Mouse (Mus musculus) embryo, embryonic 9.5 days (tissue): Measurements from ENCODE around the gene Glrx3.
"Not testable (repeated sequence)": the region's sequence is repeated elsewhere in the genome, so short reads cannot be mapped to it uniquely, and the experiment has no call there.

ENCODE experiments used
- DNase-seq: peaks from one replicate; pipeline ENCODE4 v3.0.0-alpha.2; 2017; ENCODE audit errors: extremely low spot score

The Glrx3 gene

DNA sequence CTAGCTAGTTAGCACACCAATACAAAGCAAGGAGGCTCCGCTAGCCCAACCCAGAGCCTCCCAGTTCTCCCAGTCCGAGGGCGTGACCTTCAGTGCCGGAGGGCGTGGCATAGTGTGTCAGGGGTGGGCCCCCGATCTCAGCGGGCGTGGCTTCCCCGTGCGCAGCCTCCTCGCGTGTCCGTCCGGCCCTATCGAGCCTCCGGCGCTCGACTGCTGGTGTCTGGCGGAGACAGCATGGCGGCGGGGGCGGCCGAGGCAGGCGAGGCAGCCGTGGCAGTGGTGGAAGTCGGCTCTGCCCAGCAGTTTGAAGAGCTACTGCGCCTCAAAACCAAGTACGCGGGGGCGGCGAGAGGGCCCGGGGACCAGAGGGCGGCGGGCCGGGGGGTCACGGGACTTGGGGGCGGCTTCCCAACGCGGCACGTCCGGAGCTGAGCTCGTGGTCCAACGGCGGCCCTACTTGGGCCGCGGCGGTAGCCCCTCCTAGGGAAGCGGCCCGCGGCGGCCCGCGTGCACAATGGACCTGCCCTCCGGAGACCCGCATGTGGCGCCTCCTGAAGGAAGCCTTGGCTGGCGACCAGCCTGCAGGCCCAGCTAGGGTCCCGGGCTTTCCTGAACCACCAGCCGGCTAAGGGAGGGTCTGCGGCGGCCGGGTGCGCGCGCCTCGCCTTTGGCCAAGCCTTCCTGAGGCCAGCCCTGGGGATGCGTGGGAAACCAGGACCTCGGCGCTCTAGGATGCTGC, at the start of gene Glrx3:
Gene Glrx3 (plus strand): TSS at position 175 of the 739 bp plus-strand sequence.
- DNase-seq, result peak; percentile 96

DNA sequence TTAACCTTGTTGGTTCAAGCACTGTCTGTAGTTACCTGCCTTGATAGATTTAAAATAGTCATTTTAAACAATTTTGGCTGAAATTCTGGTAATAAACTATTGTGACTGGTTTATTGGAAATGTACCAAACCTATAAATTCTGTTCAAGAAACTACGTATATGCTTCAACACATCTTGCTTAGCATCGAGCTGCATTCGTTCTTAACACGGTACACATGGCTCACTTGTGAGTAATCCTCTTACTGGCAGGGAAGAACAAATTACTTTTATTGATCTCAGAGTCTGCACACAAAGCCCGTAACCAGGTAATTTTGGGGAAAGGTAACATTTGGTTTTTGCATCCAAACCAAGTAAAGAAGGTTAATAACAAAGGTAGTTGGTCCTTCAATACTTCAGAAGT, 49.6 kb upstream of the Glrx3 start:
- DNase-seq, result no peak

DNA sequence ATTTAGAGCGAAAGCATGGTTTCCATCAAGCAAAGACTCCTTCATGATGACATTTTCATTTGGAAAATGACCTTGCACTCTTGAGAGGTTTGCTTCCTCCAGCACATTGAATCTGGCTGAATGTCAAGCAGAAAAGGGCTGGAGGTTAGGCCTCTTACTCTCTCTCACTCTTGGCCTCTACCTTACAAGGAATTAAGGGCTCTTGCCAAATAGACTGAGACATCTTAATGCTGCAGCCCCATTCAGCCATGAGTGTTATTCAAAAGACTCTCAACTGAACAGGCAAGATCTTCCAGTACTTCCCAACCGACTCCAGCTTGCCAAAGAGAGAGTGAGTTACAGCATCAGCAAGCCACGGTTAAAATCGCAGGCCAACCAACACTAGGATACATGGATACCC, 42.0 kb upstream of the Glrx3 start:
- no peak for DNase-seq

DNA sequence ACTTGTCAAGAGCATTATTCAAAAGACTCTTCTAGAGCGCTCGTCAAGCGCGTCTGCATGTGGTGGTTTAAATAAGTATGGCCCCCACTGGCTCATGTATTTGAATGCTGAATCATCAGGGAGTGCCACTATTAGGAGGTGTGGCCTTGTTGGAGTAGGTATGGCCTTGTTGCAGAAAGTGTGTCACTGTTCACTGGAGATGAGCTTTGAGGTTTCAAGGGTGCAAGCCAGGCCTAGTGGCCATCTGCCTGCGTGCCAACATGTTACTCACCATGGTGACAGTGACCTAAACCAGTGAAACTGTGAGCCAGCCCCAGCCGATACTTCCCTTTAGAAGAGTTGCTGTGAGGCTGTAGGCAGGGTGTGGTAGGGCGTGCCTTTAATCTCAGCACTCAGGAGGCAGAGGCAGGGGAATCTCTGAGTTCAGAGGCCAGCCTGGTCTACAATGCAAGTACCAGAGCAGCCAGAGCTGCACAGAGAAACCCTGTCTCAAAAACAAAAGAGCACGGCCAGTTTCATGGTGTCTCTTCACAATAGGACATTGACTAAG, 40.0 kb upstream of the Glrx3 start:
- no peak for DNase-seq

DNA sequence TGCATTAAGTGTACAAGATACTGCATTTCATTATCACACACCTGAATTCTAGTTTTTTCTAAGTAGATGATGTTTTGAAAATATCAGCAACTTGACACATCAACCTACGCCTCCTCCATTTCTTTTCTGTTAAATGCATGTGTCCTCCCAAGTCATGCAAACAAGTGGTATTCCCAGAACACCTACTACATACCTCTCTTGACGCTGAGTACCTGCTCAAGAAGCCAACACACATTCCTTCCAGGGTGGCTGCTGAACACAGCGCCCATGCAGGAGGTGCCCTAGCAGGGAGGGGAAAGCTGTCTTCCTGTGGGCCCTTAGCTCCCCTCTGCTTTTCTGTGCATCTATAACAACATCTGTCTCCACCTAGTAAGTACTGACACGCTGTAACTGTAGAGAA, 38.4 kb upstream of the Glrx3 start:
- no peak for DNase-seq

DNA sequence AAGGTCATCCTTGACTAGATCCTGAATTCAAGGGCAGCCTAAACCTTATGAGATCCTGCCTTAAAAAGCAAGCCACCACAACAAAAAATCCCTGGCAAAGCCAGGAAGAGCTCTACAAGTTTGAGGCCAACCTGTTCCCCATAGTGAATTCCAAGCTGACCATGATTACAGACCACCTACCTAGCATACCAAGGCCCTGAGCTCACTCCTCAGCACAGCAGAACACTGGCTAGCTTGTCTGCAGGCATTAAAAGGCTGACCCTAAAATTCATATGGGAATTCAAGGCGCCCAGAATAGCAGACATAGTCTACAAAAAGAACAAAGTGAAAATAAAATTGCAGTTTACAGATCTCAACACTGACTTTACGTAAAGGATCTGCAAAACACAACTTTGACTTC, 33.3 kb upstream of the Glrx3 start:
- no peak for DNase-seq

DNA sequence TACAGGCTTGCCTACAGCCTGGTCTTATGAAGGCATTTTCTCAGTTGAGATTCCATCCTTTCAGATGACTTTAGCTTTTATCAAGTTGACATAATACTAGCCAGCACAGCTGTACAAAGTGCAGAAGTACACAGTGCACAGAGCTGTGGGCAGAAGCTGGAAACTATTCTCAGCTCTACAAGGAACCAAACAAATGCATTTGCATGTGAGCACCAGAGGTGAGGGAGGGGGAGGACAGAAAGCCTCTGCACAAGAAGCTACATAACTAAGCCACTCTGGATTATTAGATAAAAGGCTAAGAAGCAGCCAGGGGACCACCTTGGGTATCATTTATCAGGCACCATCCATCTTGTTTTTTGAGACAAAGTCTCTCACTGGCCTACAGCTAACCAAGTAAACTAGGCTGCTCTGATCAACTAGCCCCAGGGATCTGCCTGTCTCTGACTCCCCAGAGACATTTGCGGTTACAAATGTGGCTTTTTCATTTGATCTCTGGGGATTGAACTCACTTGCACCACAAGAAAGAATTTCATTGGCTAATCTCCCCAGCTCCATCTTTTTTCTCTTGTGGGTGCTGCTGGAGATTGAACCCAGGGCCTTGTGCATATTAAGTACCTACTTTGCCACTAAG, 29.9 kb upstream of the Glrx3 start:
- no peak for DNase-seq

DNA sequence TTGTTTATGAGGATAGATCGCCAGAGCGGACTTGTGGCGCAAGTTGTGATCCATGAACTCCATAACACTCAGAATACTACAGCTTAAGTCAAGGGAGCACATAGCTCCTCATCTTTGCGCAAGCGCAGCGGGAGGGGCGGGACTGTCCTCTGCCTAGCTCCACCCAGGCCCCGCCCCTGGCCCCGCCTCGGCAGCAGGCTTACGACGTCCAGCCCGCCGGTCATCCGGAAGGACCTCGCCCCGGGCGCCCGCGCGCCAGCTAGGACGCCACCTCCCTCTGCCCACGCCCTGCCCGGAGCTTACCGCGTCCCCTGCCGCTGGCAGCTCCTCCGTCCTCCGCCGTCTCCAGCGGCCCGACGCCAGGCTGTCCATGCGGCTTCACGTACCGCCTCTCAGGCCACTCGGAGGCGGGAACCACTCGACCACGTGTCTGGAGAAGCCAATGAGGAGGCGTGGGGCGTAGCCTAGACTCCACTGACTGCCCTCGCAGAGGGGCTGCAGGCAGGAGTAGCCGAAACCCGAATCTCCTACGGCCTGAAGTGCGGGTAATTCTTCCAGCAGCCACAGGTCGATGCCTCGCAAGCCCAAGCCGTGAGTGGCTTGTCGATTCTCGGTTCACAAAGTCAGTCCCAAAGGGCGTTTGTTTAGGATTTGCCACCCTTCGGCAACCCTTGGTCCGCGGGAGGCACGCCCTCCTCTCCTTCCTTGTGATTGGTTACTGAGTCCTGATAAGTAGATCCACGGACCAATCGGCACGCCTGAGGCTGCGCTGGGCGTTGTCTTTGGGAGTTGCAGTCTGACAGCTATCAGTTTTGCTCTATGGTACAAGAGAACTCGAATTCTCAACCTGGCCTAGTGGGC, 26.8 kb upstream of the Glrx3 start, which contains the start of gene 9430038I01Rik:
Gene 9430038I01Rik (minus strand): TSS at position 426 of the 861 bp plus-strand sequence.
- DNase-seq, result peak; percentile 97

DNA sequence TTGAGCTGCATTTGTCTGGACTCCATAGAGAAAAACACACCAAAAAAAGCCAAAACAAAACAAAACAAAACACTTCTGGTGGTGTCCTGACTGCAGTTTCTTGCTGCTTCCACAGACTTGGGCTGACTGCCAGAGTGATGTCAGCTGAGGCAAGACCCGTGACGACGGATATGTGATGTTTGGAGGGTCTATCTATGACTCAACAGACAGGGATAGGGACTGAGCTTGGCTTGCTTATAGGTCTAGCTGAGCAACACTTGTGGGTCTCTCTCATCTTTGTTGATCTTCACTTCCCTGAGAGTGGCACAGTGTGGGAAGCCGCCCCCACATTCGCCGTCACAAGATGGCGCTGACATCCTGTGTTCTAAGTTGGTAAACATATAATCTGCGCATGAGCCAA, 22.7 kb upstream of the Glrx3 start:
- DNase-seq, result no peak

DNA sequence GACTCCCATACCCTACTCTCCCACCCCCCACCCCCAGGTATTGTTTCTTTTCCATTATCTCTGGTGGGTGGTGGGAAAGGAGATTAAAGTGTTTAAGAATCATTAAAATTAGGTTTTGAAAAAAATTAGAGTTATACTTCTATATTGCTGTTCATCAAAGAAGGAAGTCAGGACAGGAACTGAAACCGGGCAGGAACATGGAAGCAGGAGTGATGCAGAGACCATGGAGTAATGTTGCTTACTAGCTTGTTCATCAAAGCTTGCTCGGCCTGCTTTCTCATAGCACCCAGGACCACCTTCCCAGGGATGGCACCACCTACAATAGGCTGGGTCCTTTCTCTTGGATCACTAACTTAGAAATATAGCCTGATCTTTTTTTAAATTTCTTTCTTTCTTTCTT, 16.9 kb upstream of the Glrx3 start:
- DNase-seq, result no peak

DNA sequence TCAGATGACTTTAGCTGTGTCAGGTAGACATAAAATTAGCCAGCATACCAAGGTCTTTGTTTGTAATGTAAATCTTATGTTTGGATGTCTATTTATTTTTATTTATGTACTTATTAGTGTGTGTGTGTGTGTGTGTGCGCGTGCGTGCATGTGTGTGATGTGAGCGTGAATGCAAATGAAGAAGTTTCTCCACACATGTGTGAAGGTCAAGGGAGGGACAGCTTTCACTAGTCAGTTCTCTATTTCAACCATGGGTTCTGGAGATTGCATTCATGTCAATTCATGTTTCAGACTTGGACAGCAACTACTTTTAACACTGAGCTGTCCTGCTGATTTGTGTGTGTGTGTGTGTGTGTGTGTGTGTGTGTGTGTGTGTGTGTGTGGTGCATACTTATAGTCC, 16.2 kb upstream of the Glrx3 start:
- DNase-seq, result no peak

DNA sequence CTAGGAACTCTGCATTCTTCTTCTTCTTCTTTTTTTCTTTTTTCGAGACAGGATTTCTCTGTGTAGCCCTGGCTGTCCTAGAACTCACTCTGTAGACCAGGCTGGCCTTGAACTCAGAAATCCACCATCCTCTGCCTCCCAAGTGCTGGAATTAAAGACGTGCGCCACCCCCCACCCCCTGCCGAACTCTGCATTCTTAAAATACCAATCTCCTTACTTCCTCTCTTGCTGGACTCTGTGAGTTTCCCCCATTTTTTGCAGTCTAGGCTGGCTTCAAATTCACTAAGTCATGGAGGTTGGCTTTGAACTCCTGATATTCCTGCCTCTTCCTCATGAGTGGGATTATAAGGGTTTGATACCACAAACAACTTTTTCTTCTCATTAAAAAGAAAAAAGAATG, 10.7 kb upstream of the Glrx3 start:
- DNase-seq, result no peak

DNA sequence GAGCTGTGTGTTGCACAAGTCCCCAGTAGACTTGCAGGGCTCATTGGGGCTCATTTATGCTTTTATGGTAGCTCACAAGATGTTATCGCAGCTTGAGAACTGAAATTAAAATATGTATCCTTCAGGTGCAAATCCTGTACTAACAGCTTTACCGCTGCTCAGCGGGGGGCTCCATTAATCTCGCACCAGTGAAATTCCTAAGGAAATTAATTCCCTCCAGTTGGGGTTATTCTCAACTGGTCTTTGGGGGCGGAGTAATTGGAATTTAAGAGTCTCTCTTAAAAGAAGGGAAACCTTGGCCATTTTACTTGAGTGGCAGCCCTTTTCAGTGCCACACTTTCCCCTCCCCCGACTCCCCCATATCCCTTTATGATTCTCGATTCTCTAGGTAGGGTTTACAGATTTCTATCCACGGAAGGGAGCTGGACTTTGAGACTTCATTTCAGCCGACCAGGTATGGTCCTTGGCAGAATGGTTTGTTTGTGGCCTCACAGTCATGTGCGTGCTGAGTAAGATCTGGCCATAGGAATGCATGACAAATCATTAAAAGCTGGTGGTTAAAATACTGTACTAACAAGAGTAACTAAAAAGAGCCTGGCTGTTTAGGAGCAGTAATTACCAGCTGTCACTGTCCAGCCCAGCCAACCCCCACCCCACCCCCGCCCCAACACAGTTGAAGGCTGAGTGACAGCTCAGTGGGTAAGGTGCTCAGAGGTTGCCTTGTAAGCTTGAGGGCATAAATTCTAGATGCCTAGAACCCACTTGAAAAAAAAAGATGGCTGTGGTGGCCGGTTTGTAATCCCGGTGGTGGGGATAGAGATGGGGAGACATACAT, 5.4 kb upstream of the Glrx3 start:
- DNase-seq, result no peak

DNA sequence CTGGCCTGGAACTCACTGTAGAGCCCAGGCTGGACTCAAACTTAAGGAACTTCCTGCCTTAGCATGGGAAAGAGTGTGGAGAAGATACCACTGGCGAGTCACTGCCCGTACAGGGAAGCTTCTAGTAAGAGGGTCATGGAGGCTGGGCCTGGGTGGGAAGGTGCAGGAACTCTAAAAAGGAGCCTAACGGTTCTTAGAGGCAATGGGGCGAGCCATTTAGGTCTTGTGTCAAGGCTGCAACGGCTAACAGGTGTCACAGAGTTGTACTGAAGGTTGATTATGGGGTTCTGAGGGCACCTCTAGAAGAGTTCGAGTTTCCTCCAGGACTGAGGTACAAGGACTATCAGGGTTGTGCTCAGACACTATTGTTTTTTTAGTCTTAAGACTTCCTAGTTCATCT, 513 bp upstream of the Glrx3 start:
- DNase-seq, result no peak

DNA sequence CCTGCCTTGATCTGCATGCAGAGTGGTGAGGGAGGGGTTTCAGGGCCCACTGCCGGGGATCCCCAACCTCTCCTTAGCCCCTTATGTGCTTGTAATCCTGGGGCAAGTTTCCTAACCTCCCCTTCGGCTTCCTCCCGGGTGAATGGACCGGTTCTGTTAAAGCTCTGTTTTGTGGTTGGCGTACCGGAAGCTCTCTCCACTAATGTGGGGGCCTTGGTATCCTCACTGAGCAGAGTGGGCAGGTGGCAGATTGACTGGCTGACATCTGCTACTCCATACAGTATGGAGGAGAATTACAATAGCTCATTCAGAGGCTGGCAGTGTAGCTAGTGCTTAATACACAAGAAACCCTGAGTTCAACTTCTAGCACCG, 751 bp downstream of the Glrx3 start:
- no peak for DNase-seq

DNA sequence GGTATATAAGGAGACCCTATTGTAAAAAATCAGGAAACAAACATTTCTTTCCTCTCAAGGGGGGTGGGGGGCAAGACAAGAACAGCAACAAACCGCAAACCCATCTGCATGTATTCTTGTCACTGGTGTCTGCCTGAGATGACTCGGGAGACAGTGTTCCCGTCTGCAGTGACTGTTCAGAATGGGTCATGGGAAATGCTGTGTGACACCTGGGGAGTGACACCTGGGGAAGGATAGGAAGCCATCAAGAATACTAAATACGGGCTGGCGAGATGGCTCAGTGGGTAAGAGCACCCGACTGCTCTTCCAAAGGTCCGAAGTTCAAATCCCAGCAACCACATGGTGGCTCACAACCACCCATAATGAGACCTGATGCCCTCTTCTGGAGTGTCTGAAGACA, 1.5 kb downstream of the Glrx3 start:
- not testable (repeated sequence) for DNase-seq

DNA sequence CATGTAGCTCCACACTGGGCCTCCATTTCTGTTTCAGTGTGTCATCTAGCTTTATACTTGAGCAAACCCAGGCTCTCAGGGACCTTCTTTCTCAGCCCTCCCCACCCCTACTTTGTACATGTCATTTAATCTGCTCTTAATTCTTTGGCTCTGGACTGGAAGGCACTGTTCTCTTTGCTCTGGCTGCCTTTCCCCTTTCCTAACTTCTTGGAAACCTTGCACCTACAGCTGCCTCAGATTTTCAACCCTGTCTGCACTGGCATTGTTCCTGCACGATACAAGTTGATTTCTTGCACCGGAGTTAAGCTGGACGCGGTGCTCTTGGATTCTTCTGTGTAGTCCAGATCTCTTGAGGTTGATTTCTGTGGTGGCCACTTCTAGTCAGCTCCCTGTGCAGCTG, 5.5 kb downstream of the Glrx3 start:
- DNase-seq, result no peak

DNA sequence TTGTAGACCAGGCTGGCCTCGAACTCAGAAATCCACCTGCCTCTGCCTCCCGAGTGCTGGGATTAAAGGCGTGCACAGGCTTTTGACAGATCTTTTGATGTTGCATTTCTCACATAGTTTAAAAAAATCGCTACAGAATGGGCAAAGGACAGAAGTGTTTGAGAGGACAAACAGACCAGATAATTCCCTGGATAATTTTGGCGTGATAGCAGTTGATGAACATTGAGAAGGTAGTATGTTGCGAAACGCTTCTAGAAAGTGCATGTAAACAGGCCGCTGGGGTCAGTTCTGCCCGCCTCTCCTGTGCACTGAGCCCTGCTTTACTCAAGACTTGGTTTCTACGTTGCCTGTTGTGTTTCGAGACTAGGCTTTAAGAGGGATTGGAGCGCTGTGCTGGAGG, 7.9 kb downstream of the Glrx3 start:
- DNase-seq, result no peak

DNA sequence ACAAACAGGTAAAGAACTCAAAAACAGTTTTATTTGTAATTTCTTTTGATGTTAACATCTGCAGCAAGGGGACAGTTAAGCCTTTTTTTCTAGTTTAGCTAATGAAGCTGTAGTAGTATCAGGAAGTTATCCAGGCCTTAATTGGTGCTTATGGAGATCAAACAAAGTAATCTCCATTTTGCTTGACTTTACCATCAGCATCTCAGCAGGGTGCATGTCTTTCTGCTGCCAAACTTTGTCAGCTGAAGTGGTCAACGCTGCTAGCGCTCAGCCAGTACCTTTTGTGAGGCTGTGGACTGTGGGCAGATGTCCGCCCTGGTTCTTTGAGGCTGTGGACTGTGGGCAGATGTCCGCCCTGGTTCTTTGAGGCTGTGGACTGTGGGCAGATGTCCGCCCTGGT, 24.0 kb downstream of the Glrx3 start:
- DNase-seq, result no peak

DNA sequence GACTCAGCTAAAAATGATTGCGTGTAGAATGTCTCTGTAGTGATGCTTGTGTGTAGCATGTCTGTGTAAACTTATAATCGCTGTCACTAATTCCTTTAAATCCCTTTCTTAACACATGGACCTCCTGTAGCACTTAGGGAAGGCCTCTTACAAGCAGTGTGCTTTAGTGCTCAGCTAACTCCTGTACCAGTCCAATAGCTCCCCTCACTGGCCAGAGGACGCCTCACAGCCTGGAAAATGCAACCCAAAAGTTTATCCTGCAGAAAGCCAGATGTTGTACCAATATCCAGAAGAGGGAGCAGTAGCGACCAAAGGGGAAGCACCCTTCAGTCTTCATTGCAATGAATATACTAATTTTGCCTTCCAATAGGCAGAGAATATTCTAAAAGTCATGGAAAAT, 30.8 kb downstream of the Glrx3 start:
- DNase-seq, result no peak

DNA sequence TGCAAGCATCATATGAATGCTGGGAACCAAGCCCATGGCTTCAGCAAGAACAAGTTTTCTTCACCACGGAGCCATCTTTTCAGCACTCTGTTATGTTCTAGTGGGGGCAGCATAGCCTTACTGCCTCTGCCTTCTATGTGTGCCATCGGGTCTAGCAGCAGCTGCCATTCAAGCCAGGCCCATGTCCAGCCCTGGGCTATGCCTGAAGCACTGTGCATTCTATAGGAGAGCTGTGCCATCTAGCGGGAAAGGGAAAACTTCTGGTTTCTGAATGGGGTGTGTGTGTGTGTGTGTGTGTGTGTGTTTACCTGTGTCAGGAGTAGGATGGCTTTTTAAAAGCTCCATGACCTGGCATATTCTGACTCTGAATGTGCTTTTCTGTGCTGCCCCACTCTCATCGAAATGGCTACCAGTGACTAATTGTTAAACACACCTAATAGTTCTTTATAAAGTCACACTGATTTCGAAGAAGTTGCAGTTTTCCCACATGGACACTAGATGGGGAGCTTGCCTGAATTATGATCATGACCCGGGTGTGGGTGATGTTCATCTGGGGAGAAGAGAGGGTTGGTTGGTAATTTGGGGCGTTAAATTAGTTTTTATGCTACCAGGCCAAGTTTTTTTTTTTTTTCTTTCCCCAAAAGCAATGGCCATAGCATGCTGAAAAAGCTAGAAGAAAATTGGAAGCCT, 34.2 kb downstream of the Glrx3 start:
- peak; percentile 18 for DNase-seq
